Mouse (Mus musculus): Measurements from ENCODE around the gene Rhou.
A peak's percentile ranks its signal among the peaks of the same experiment; 100 is the strongest.
"Not testable (repeated sequence)": the region's sequence is repeated elsewhere in the genome, so short reads cannot be mapped to it uniquely, and the experiment has no call there.

Gene Rhou

DNA sequence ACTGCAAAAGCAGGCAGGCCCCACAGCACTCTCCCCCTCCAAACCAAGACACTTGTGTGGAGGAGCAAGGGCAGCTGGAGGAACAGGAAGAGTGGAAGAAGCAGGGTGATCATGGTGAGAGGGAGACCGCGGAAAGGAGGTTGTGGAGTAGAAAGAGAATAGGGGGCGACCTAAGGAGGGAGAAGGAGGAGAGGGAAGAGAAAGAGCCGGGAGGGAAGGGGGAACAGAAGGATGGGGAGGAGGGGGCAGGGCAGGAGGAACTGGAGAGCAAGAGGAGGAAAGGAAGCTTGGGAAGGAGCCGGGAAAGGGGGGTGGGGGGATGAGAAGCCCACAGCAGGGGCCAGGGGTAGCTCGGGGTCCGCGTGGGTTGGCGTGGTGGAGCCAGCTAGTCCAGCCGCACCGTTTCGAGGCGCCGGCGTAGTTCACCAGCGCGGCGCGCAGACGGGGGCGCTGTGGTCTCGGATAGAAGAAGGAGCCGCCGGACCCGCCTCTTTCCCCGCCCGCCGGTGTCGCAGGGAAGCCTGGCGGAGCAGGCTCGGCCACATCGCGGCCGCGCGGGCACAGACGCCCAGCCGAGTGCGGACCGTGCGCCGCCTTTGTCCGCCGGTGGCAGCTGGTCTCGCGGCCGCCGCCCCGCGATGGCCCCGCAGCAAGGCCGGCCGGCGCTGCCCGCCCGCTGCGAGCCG, at the start of gene Rhou:
Gene Rhou (plus strand): TSS at position 622 of the 686 bp plus-strand sequence.
- DNase-seq, result peak; percentile 97

DNA sequence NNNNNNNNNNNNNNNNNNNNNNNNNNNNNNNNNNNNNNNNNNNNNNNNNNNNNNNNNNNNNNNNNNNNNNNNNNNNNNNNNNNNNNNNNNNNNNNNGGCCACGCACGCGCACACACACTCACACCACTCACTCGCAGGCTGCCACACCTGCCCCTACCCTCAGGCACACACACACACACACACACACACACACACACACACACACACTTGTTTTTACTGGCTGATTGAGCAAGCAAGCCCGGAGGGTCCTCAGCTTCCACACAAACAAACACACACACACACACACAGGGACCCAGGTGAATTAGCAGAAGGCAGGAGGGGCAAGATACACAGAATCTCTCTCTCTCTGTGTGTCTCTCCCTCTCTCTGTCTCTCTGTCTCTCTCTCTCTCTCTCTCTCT, 41.1 kb upstream of the Rhou start:
- not testable (repeated sequence) for DNase-seq

DNA sequence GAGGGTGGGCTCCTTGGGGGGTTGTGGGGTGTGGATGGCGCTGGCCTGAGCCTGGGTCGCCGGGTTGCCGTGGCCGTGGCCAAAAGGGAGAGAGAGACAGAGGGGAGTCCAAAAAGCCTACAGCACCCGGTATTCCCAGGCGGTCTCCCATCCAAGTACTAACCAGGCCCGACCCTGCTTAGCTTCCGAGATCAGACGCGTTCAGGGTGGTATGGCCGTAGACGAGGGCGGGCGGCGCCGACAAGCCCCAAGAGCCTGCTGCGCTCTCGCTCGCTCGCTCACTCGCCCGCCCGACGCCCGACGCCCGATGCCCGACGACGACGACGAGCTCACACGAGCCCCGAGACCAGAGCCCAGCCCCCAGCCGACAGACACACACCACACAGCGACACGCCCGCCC, 30.2 kb upstream of the Rhou start:
- not testable (repeated sequence) for DNase-seq

DNA sequence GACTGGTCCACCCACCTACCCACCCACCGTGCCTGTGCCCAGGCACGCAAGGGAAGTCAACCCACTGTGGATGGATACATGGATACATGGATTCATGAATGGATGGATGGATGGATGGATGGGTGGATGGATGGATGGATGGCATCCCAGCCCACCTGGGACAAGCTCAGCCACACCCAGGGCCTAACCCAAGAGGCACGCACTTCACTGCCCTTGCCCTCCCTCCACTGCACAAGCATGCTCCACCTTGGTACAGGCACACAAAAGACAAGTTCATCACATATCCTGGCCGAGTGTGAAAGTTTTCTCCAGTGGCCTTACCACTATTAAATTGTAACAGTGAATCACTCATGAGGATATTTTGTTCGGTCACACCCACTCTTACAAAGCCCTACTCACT, 29.5 kb upstream of the Rhou start:
- DNase-seq, result no peak

DNA sequence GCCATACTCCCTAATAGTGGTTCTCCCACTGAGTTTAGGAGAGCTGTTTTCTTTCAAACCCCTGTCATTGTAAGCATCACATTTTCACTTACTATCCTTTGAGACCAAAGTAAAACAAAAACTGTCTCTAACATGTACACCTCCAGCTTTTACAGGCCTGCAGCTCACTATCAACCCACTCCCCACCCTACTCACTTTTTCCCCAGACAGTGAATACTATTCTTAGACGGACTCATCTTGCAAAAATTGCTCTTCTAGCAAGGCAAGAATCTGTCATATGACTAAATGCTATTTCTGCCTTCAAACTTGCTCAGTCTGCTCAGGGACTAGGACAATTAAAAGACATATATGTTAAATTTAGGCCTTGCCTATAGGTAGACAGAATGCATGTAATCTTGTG, 29.0 kb upstream of the Rhou start:
- no peak for DNase-seq

DNA sequence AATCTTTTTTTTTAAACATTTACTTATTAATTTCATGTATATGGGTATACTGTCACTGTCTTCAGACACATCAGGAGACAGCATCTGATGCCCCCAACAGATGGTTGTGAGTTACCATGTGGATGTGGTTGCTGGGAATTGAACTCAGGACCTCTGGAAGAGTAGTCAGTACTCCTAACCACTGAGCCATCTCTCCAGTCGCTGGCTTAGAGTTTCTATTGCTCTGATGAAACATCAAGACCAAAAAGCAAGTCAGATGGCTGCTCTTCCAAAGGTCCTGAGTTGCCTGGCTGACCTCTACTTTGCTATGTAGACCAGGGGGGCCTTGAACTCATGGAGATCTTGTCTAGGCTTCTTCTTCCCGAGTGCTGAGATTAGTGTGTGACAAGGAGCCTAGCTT, 28.0 kb upstream of the Rhou start:
- DNase-seq, result no peak

DNA sequence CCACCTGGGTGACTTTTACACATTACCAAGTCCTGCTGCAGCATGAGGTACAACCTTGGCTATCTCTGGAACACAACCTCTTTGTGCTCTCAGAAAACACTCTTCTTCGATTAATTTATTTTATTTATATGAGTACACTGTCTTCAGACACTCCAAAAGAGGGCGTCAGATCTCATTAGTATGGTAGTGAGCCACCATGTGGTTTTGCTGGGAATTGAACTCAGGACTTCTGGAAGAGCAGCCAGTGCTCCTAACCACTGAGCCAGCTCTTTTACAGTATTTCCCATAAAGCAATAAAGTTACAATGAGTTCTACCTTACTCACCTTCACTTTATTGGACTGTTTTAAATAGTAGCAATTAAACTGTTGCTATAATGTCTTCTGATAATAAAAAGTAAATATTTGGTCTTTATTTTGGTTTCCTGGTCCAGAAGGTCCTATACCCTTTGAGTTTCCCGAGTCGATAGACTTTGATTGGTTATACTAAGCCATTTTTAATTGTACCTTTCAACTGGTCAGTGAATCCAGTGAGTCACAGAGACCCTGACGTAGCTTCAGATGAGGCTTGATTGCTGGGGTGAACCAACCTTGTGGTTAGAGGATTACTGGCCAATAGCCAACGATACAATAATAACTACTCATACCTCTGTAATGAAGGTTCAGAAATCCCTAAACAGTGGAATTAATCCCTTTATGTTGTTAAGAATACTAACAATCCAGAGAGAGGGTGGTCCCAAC, 26.1 kb upstream of the Rhou start:
- DNase-seq, result no peak

DNA sequence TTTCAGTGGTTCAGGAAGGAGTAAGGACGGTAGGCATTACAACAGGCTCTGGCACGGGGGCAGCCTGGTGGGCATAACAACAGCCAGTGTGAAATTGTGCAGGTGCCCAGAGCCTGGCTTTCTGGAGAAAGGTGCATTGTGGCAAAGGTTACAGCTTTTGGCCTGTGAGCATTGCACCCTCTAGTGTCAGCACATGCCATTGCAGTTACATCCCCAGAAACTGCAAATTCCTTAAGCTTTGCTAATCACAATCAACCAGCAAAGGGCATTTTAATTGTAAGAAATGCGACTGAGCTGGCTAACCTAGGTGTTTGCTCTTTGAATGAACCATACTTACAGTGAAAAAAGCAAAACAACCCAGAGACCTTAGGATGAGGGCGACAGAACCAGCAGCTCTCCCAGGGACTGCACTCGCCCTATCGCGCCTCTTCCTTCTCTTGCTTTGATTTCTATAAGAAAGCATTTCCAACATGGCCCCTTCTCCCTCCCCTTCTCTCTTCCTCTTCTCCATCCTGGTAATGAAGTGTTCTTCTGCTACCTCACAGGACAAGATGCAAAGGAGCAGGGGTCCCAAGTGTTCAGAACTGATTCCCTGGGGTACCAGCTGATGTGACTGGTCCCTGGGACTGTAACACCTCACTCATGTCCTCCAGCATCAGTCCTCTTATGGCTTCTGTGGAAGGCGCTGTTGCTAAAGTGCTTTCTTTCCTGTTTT, 25.3 kb upstream of the Rhou start:
- peak; percentile 70 to 75 for DNase-seq

DNA sequence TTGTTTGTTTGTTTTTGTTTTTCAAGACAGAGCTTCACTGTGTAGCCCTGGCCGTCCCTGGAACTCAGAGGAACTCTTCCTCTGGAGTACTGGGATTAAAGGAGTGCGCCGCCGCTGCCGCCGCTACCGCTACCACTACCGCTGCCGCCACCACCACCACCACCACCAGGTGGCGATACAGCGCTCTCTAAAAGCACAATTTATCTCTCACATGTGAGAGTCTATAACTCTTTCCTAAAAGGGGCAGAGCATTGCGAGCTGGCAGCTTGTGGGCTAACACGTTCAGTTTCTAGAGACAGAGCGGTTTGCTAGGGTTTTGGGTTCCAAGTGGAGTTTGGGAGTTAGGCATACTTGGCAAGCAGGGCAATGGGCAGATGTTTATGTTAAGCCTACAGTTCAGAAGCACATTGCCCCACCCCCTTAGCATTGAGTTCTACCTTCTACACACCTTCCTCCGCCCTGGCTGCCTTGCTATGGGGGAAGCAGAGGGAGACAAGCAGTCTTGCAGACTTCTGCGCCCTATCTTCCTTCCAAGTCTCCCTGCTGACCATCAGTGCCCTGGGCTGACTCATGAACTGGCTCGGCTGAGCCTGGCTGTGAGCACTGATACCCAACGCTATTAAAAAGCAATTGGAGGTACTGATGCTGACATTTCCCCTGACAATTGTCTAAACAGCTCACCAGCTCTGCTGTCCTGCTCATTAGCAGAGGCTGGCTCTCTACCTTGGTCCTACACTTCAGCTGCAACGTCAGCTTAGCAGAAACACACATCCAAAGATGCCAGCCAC, 24.6 kb upstream of the Rhou start:
- DNase-seq, result peak; percentile 77 to 84

DNA sequence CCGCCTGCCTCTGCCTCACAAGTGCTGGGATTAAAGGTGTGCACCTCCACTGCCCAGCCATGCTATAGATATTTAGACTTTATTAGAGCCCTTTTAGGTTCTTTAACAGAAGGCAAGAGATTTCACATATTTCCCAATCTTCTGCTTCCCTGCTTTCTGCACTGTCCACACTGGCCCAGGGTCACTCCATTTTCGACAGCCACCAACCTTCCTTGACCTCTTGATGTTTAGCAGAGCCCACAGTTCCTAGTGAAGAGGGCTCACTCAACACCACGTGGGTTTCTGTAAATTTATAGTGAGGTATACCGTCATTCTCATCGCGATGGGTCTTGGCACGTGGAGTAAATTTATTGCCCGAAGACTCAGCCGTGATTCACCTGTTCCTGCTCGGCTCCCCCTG, 23.7 kb upstream of the Rhou start:
- DNase-seq, result no peak

DNA sequence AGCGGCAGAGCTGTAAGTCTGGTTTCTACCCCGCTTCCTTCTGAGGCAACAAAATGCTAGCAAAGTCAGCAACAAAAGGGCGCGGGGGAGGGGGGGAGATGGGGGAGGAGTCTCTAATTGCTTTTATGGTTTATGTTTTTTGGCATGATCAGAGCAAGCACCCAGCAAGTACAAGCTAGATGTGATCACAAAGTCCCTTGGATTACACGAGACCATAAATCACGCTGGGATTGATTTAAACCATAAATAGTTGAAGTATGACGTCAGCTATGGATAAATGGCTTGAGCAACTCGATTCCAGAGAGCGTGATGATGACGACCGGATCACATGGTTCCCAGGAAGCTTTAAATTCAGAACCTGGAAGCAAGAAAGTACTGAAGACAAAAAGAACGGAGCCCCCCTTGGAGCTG, 22.9 kb upstream of the Rhou start:
- DNase-seq, result no peak

DNA sequence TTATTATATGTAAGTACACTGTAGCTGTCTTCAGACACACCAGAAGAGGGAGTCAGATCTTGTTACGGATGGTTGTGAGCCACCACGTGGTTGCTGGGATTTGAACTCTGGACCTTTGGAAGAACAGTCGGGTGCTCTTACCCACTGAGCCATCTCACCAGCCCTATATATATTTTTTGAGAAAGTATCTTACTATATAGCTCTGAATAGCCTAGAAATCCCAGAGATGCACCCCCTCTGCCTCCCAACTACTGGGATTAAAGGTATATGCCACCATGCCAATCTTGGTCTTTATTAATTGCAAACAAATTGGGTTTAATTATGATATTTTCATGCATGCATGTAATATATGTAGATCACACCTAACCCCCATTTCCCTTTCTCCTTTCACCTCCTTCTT, 22.0 kb upstream of the Rhou start:
- not testable (repeated sequence) for DNase-seq

DNA sequence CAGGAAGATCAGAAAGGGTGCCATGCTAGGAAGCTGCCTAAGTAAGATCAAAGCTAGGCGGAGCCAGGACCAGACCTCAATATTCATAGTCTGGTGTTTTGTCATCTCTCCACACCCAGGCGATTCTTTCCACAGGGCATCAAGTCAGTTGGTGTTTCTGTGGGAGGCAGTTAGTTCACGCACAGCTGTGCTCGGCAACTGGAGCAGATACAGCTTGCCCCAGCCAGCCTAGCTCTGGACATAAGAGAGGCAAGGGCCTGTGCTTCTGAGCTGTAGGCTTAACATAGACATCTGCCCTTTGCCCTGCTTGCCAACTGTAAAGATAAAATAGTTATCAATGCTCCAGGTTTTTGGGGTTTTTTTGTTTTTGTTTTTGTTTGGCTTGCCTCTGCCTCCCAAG, 21.5 kb upstream of the Rhou start:
- DNase-seq, result no peak

DNA sequence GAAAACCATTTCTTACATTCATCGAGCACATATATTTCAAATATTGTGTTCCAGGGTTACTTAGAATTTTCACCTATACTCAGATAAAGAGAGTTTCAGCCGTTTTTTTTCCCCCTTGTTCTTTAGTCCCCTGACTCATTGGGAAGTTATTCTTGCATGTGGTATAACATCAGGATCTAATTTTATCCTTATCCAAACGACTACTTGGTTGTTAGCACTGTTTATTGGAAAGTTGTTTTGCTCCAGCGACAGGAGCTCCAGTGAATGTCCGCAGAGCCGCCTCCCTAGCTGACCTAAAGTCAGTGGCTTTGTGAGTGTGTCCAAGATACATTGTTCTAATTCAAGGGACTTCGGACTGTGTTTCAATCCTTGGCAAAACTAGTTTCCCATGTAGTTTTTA, 19.9 kb upstream of the Rhou start:
- no peak for DNase-seq

DNA sequence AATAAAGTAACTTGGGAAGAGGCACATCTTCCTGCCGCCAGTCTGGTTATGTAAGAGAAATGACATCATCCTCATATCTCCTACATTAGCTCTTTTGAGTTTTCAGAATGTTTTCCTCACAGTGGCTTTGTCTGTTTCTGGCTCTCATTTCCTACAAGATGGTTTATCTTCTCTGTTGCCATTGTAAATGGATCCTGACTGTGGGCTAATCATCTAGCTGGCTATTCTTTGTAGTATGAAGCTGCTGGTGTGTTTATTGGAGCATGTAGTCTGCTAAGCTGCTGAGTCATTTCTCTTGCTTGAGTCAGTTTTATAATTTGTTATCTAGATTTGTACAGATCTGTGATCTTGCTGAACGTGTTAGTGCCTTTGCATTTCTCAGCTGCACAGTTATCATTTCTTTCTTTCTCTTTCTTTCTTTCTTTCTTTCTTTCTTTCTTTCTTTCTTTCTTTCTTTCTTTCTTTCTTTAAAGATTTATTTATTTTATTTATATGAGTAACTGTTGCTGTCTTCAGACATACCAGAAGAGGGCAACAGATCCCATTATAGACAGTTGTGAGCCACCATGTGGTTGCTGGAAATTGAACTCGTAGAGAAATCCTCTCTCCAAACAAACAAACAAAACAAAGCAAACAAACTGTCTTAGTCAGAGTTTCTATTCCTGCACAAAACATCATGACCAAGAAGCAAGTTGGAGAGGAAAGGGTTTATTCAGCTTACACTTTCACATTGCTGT, 19.2 kb upstream of the Rhou start:
- no peak for DNase-seq

DNA sequence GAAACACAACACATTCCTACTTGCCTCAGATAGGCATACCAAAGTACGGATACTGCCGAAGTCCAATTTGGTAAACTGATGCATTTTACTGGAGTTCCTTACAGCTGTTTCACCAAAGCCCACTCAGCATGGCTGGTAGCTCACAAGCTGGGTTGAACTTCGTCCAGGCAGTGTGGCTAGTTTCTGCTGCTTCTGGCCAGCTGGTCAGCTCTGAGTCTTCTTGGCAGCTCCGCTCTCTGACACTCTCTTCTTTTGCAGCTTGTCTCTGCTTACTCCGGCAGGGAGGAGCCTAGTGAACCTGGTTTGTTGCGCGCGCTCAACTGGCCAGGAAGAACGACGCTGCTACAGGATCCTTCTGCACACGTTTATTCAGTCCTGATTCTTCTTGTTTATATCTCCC, 18.1 kb upstream of the Rhou start:
- no peak for DNase-seq

DNA sequence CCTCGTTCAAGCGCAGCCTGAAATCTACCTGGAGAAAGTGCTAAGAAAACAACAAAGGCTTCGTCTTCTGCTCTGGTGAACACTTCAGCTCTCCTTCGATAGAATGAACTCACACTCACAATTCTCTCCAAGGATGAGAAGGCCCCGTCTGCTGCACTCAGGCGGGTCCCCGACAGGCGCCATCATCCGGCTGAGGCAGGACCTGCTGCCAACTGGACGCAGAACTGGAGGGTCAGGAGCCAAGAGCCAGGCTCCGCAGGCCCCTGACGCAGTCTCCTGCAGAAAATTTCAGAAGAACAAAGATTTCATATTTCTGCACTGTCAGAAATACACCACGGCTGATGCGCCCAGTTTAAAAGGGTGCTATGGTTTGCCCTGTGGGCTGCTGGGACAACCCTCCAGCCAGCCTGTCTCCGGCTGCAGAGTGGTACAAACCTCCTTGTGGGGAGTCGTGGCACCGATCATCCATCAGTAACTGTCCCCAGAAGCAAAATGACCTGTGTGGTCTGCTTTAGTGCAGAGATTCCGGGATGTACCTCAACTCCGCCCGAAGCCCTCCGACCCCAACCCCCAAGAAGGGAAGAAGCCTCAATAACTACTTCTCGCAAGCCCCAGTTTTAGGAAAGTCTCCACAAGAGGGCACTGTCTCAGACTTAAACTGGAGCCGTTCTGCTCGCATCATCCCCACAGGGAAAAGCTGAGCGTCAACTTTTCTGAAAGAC, 10.2 kb upstream of the Rhou start:
- DNase-seq, result peak; percentile 70 to 71

DNA sequence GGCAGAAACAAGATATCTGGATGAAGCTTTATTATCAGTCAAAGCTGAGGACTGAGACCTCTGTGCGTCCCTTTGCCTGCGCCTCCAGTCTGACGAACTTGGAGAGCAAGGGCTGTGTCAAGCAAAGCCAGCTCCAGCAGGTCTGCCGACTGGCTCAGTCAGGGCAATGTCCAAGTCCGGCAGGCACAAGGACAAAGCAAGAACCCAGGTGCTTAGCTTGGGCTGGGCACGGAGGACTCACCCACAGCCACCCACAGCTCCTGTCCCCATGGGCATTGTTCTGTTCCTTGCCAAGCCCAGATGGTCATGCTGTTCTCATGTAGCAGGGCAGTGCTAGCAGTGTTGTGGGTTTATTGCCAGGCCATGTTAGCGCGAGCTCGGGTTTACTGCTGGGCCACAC, 8.5 kb upstream of the Rhou start:
- DNase-seq, result no peak

DNA sequence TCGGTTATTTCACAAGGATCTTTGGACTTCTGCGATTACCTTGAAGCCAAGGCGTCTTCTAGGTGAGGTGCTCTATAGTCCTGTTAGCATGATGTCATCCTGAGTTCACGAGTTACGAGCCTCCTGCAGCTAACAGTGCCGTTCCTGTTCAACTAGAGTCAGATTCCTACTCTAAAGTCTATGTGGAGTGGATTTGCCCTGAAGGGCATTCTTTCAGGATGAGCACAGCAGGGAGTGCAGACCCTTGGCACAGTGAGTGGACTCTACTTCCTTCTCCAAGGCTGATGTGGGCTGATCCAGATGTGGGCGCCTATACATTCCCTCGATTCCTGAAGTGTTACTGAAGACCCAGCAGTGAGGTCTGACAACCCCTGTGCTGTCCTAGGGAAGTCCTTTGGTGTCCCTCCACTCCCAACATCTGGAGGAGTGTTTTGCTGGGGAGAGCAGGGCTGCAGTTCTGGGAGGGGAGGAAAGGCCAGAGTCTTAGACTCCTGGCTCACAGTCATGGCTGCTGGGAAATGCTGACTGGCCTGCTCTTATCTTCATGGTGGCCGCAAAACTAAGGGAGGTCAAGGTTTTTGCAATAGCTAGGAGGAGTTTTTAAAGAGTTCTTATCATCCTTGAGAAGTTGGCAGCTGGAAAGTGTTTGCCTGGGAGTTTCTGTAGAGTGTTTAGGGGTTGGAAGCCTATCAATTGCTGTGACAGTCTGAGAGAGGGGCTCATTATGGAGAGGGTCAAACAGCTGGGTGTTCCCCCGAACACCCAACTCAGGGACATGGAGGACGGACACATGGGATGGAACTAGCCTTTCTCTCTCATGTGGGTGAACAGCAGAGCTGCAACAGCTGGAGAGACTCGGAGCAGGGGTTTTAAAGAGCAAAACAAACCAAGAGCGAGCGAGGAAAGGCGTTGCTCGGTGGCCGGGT, 5.2 kb upstream of the Rhou start:
- DNase-seq, result no peak

DNA sequence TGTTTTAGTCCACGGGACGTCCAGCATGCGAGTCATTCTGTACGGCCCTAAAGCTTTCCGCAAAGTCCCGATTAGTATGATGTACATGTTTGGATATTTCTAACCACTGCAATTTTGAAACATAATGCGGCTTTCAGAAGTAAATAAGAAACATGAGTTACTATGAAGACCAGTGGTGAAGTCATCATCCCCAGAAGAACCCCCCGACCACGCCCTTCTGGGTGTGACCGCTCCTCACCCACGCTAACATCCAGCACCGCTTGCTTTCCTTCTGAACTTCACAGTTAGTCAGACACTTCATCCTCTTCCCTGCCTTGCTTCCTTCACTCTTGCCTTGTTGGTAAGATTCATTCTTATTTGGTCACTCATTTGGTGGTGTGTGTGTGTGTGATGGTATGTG, 4.2 kb upstream of the Rhou start:
- DNase-seq, result no peak
